Mouse (Mus musculus) skeletal muscle tissue, postnatal 0 days (tissue): ENCODE data around the gene Tbc1d13. TPM values are rescaled to one million over a fixed set of nuclear protein-coding genes. Genes with fewer than 3 reads are reported as not detected.

Experiments used
- polyA plus RNA-seq: library from polyadenylated mRNA; unstranded; fragments of >200 nt; fragmentation: Nextera tagmentation; extraction: Ambion mirVana; gene quantifications from 2 replicates; pipeline ENCODE4 v1.2.1, GENCODE M21; 2015

Tbc1d13 gene
- 2.5 and 4.2 TPM in 2 replicates for polyA plus RNA-seq

DNA sequence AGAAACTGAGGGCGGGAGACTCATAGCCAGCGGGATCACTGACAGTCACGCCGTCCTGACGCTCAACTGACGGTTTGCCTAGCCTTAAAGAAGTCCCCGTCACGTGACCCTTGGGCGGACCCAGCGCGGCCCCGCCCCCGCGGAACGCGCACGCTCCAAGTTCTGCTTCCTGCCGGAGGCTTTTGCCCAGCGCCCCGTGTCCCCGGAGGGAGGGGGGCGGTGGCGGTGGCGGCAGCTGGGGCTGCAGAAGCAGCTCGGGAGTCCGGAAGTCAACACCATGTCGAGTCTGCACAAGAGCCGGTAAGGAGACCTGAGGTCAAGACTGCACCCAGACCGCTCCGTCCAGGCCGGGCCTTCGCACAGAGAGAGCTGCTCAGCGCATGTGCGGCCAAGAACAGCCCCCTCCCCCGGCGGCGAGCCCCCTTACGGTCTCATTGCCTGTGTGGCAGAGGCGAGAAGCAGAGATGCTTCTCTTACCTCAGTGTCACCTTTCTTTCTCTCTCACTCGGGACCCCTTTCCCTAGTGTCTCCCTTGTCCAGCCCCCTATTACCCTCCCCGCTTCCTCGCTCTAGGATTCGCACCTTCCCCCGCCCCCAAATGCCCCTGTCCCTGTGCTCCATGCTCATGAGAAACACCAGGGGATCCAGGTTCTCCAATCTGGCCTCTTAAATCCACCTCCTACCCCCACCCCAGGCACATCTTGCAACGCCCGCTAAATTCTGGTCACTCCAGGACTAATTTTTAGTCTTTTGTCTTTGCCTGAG, at the start of gene Tbc1d13:
Gene Tbc1d13 (plus strand): TSS at position 134 of the 765 bp plus-strand sequence.

GRCm38 (mm10) chr2:30093471-30094207, 39.9 kb upstream of the Tbc1d13 start, which contains the start of gene Zdhhc12:
Gene Zdhhc12, minus strand, starts transcription at chr2:30093648.

DNA sequence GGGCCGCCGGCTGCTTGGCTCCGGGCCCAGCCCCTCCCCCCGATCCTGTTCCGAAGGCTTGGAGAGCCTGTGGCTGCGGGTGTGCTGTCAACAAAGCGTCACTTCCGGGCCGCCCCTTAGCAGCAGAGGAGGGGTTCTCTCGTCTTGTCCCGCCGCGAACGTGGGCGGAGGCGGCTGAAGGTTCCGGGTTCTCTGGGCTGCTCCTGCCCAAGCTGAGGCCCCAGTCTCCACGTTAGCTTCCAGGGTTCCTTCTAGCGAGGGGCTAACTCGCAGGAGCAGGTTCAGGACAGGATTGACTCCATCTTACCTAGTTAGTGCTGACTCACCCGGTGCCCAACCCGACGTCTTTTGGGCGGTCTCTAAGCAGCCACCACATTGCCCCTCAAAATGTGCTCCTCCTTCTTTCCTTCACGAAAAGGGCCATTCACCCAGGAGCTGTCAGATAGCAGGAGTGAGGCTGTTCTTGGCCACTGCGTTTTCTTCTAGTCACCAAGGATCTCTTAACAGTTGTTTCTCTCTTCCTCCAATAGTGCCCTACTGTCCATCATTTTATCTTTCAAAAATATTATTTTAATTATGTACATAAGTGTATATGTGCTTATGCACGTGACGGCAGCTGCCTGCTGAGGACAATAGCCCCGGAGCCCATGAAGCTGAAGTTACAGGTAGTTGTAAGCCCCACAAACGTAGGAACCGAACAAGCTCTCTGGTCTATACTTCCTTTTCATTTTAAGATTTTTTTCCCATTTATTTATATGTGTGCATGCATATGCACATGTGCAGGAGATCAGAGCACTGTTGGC, 8.9 kb upstream of the Tbc1d13 start, which contains the start of gene Zer1:
Gene Zer1 (minus strand): TSS at position 114 of the 803 bp plus-strand sequence.

GRCm38 (mm10) chr2:30171371-30171996, 37.9 kb downstream of the Tbc1d13 start, which contains the start of gene Endog:
Gene Endog, plus strand, starts transcription at chr2:30171493.

DNA sequence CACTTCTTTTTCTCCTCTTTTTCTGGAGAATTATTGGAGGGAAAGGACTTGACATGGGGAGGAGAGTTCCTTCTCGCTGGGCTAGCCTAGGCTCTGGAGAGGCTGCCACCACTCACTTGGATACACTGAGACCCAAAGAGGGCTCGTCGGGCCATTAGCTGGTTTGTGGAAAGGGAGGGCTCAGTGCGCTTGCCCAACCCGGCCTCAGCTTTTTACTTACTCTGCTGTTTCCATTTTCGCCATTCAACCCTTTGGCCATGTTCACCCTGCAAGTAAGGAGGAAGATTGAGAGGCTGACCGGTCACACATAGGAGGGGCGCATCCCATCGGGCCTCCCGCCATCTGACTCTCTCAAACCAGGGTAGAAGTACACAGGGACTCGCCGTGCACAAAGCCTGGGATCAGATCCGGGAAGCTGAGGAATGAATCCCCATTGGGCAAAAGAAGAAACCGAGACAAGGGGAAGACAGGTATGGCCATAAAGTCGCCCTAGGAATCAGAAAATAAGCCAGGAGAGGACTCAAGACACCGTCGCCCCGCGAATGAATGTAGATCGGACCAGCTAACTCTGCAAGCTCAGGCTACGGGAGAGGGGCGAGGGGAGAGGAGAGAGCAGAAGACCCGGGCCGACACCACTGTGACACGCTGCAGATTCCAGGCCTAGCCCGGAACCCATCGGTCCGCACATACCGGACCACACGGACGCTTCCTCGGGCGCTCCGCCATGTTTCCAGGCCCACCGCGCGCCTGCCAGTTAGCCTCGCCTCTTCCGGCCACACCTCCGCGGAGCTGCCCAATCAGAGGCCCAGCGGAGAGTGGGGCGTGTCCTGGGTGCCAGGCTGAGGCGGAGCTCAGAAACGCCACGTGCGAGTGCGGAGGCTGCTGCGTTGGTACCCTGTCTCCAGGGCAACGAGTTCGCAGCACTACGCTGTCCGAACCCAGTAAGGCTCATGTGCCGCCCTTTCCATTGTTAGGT, 44.4 kb downstream of the Tbc1d13 start, which contains the start of gene Spout1:
Gene Spout1 (minus strand): TSS at position 760 of the 976 bp plus-strand sequence.

Other genes with a start within 250 kb of the Tbc1d13 start
- 21.8 and 27.7 TPM in 2 replicates for gene Odf2, start 244.5 kb upstream of the Tbc1d13 start, polyA plus RNA-seq
- 24.8 and 25.7 TPM in 2 replicates for gene Gle1, start 198.3 kb upstream of the Tbc1d13 start, polyA plus RNA-seq
- 53.7 and 54.5 TPM in 2 replicates for gene Sptan1, start 168.2 kb upstream of the Tbc1d13 start, polyA plus RNA-seq
- 12.5 and 13.9 TPM in 2 replicates for gene Wdr34, start 84.9 kb upstream of the Tbc1d13 start, polyA plus RNA-seq
- 133 and 153 TPM in 2 replicates for gene Set, start 76.4 kb upstream of the Tbc1d13 start, polyA plus RNA-seq
- 3.1 and 3.2 TPM in 2 replicates for gene Pkn3, start 56.1 kb upstream of the Tbc1d13 start, polyA plus RNA-seq
- gene Zdhhc12, start 40.1 kb upstream of the Tbc1d13 start, polyA plus RNA-seq, result 7.4 and 9.1 TPM in 2 replicates
- 3.4 and 4.3 TPM in 2 replicates for gene Zer1, start 9.2 kb upstream of the Tbc1d13 start, polyA plus RNA-seq
- gene Endog, start 37.7 kb downstream of the Tbc1d13 start, polyA plus RNA-seq, result 52.5 and 63.3 TPM in 2 replicates
- 14.9 and 20.0 TPM in 2 replicates for gene Spout1, start 44.7 kb downstream of the Tbc1d13 start, polyA plus RNA-seq
- 9.6 TPM in 2 replicates for gene Kyat1, start 72.1 kb downstream of the Tbc1d13 start, polyA plus RNA-seq
- 17.7 and 19.1 TPM in 2 replicates for gene Lrrc8a, start 104.0 kb downstream of the Tbc1d13 start, polyA plus RNA-seq
- gene Gm28035, start 106.8 kb downstream of the Tbc1d13 start, polyA plus RNA-seq, result 0.10 and 0.16 TPM in 2 replicates
- 22.3 and 22.4 TPM in 2 replicates for gene Phyhd1, start 132.5 kb downstream of the Tbc1d13 start, polyA plus RNA-seq
- gene Gm28038, start 147.3 kb downstream of the Tbc1d13 start, polyA plus RNA-seq, result not detected in 2 replicates
- gene Dolk, start 152.6 kb downstream of the Tbc1d13 start, polyA plus RNA-seq, result 27.4 and 34.2 TPM in 2 replicates
- 8.8 and 9.5 TPM in 2 replicates for gene Nup188, start 152.7 kb downstream of the Tbc1d13 start, polyA plus RNA-seq
- gene Sh3glb2, start 225.6 kb downstream of the Tbc1d13 start, polyA plus RNA-seq, result 52.3 and 73.6 TPM in 2 replicates
- gene Miga2, start 230.5 kb downstream of the Tbc1d13 start, polyA plus RNA-seq, result 14.9 and 16.2 TPM in 2 replicates